Mouse (Mus musculus) cortical plate, adult 2 months (tissue): ENCODE results near the gene Dvl1. TPM values are rescaled to one million over a fixed set of nuclear protein-coding genes. Genes with fewer than 3 reads are reported as not detected.

Experiments used
- H3K27ac ChIP-seq: fragments of 200-500 bp; 2 replicates; pipeline ENCODE4 v1.5.1; 2012; ENCODE audit warnings: low read length, control low read depth, inconsistent platforms; ENCODE audit not compliant: insufficient read depth
- H3K4me1 ChIP-seq: fragments of 200-500 bp; 2 replicates; pipeline ENCODE4 v1.6.1; 2011; ENCODE audit warnings: low read length; ENCODE audit not compliant: control insufficient read depth, insufficient read depth
- H3K4me3 ChIP-seq: fragments of 200-500 bp; 2 replicates; pipeline ENCODE4 v1.5.1; 2011; ENCODE audit warnings: mild to moderate bottlenecking, low read length, control low read depth; ENCODE audit not compliant: insufficient read depth
- CTCF ChIP-seq: fragments of 200-500 bp; IDR thresholded peaks from 2 replicates; pipeline ENCODE4 v1.5.1; 2011; ENCODE audit warnings: mild to moderate bottlenecking, control low read depth, low read length; ENCODE audit not compliant: insufficient read depth; ENCODE audit errors: extremely low read depth
- POLR2A ChIP-seq: fragments of 200-500 bp; IDR thresholded peaks from 2 replicates; pipeline ENCODE4 v1.6.1; 2011; ENCODE audit warnings: mild to moderate bottlenecking, low read length, control low read depth; ENCODE audit not compliant: insufficient read depth; ENCODE audit errors: extremely low read depth
- polyA plus RNA-seq: library from polyadenylated mRNA; depleted of rRNA; stranded (reverse); fragments of >200 nt; gene quantifications from 2 replicates; pipeline ENCODE4 v1.2.3, GENCODE M21; 2012; rRNA removed

Dvl1 gene
- polyA plus RNA-seq, 1 experiment = 133 TPM

DNA sequence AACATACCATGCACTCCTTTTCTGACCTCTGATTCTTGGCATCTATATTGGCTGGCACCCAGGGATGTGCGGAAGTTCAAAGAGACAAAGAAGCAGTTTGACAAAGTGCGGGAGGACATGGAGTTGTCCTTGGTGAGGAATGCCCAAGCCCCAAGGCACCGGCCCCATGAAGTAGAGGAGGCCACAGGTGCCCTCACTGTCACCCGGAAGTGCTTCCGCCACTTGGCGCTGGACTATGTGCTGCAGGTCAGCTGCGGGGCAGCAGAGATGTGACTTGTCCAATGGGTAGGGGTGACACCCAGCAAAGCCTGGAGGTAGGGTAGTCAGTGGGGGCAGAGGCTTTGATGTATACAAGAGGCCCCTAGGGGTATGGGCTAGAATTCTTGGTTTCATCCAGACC lies 52.2 kb downstream of the Dvl1 start:
- no peak overlapping the region for H3K4me3 ChIP-seq
- no peak overlapping the region for H3K27ac ChIP-seq
- TF ChIP-seq CTCF = no peak
- peaks cover 2% of the 10 kb centered on the region; the same call in 1 of the 2 replicates for H3K4me1 ChIP-seq

DNA sequence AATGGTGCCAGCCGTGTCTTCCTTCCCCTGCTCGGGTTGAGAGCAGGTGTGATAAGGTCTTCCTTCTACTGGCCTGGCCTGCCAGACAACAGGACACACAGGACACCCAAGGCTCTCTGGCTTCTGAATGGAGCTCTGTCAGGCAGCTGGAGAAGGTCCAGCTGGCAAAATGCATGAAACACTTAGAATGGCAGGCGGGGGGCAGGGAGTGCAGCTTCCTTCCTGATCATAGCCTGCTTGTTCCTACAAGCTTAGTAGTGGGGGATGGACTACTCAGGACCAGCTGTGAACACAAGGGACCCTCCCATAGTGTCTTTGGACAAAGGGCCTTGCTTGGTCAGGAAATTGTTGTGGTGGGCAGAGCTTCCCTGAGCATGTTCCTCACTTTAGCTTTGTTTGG lies 54.0 kb downstream of the Dvl1 start:
- Histone ChIP-seq H3K27ac (no peak overlapping the region), H3K4me3 (no peak overlapping the region), H3K4me1 (no peaks in the 10 kb centered on the region)
- TF ChIP-seq POLR2A (no peak), CTCF (no peak)

DNA sequence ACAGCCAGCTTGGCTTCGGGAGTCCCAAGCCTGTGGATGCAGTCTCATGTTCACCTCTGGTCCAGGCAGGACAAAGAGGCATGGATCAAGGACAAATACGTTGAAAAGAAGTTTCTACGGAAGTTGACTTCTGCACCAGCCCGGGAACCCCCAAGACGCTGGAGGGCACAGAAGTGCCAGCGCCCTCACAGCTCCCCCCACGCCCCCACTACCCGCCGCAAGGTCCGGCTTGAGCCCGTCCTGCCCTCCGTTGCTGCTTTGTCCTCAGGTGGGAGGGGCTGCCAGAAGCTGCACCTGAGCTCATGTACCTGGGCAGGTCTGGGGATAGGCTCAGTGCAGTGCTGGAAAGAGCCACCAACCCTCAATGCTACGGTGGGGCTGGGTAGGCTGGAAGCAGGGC lies 56.0 kb downstream of the Dvl1 start:
- no peak overlapping the region for H3K27ac ChIP-seq
- no peaks in the 10 kb centered on the region for H3K4me1 ChIP-seq
- no peak overlapping the region for H3K4me3 ChIP-seq
- TF ChIP-seq CTCF (no peak), POLR2A (no peak)

DNA sequence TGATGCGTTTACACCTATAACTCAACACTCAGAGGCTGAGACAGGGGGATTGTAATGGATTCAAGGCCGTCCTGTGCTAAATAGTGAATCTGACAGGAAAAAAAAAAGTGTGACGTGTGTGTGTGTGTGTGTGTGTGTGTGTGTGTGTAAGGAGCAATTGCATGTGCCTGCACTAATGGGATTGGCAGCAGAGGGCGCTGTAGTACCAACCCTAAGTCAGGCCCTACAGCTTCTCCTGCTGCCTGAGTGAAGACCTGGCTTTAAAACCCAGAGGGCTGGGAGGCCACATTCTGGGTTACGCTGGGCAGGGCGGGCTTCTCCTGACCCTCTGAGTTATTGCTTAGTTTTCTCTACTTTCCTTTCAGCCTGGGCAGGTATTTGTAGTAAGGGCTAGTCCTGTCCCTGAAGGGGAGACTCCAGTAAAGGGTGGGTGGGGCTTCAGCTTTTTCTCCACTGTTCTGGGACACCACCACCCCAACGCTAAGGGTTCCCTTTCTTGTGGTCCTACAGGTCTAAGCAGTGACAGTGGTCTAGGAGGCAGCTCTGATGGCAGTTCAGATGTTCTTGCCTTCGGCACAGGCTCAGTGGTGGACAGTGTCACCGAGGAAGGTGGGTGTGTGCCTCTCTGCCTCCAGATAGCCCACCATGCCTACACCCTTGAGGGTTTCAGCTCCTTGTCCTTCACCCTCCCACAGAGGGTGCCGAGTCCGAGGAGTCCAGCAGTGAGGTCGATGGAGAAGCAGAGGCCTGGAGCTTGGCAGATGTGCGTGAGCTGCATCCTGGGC lies 57.3 kb downstream of the Dvl1 start:
- Histone ChIP-seq H3K4me1 (no peaks in the 10 kb centered on the region), H3K4me3 (no peak overlapping the region), H3K27ac (no peak overlapping the region)
- TF ChIP-seq CTCF (peak; percentile 33), POLR2A (no peak)

DNA sequence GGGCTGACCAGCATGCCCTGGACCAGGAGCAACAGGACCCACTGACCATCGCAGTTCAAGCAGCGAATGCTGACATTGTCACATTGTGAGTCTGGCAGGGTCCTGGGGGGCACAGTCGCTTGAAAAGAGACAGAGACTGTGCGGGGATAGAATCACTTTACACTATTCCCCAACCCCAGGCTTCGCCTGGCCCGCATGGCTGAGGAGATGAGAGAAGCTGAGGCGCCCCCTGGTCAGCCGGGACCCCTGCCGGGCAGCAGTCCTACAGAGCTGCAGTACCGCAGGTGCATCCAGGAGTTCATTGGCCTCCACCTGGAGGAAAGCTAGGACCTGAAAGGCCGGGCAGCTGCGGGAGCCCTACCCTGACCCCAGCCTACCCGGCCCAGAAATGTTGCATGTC lies 58.4 kb downstream of the Dvl1 start:
- no peak overlapping the region for H3K4me3 ChIP-seq
- no peak overlapping the region for H3K27ac ChIP-seq
- TF ChIP-seq CTCF (no peak), POLR2A (no peak)
- no peaks in the 10 kb centered on the region for H3K4me1 ChIP-seq

DNA sequence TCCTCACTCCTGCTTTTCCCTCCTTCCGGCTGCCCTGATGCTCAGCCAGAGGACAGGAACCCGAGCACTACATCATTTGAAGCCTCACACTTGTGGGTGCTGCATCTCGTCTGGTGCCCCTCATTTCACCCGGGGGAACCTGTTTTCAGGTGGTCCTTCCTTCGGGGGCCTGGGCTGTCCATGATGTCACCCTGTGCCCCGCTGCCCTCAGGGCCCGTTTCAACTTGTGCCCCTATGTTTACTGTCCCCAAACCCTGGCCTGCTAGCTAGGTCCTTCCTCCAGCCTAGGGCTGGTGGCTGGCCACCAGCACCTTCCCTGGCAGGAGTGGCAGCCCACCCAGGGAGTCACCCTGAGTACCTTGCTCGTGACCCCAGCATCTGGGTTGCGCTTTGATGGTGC lies 58.9 kb downstream of the Dvl1 start:
- Histone ChIP-seq H3K4me1 (no peaks in the 10 kb centered on the region), H3K4me3 (no peak overlapping the region)
- TF ChIP-seq POLR2A = no peak
- no peak for TF ChIP-seq CTCF

DNA sequence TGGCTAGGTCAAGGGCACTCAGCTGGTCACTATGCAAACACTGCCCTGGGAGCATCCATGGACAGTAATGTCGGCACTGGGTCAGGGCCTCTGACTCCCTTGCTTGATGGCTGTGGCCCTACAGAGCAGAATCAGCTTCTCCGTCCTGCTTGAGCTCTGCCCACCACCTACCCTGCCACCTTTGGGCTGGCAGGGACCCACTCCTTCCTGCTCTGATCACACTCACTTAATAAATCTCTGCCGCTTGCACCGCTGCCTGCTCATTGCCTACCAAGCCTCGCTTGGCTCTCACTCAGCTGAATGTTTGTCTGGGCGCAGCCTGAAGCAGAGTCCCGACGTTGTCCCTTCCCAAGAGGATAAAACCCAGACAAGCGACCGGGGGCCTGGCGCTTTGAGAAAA lies 59.8 kb downstream of the Dvl1 start:
- Histone ChIP-seq H3K4me1 (no peaks in the 10 kb centered on the region), H3K27ac (no peak overlapping the region), H3K4me3 (no peak overlapping the region)
- TF ChIP-seq POLR2A = no peak
- TF ChIP-seq CTCF = no peak

More for the DNA sequence above, 58.9 kb downstream of the Dvl1 start:
- H3K27ac ChIP-seq = no peak overlapping the region

DNA sequence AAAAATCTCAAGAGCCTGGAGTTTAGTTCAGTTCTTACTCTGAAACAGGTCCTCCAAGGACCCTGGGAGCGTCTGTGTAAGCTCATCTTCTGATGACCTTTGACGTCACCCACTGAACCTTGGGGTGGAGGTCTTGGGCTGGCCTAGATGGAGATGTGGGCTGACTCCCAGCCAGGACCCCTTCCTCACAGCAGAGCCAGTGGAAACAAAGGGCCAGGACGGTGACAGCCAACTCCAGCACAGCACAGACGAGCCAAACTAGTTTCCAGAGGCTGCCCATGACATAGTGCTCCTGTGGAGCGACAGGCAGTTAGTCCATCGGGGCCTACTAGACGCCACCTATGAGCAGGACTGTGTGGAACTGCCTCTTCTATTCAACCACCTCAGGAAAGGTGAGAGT lies 61.1 kb downstream of the Dvl1 start:
- no peak overlapping the region for H3K27ac ChIP-seq
- TF ChIP-seq CTCF (no peak), POLR2A (no peak)
- no peaks in the 10 kb centered on the region for H3K4me1 ChIP-seq
- no peak overlapping the region for H3K4me3 ChIP-seq

DNA sequence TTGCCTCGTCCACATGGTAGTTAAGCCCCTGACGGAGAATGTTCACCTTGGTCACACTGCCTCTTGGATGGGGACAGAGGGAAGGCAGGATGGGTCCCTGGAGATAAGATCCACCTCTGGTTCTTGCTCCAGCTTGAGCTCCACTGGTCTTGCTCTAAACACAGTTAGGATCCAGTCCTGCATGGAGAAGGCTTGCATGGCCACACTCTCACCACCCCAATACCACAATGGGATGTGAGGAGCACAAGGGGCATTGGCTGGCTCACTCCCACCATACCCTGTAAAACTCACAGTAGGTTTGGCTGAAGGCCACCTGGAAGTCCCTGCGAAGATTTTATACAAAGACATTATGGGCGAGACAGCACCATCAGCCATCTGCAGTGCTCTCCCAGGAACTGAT lies 61.5 kb downstream of the Dvl1 start:
- TF ChIP-seq CTCF (no peak), POLR2A (no peak)
- Histone ChIP-seq H3K4me3 (no peak overlapping the region), H3K4me1 (no peaks in the 10 kb centered on the region), H3K27ac (no peak overlapping the region)

Other genes starting within 250 kb of the Dvl1 start
- 16.8 and 18.1 TPM in 2 replicates for gene Slc35e2, start 246.0 kb upstream of the Dvl1 start, polyA plus RNA-seq
- 48.0 and 48.2 TPM in 2 replicates for gene Cdk11b, start 222.5 kb upstream of the Dvl1 start, polyA plus RNA-seq
- not detected in 2 replicates for gene Gm10563, start 202.0 kb upstream of the Dvl1 start, polyA plus RNA-seq
- 5.9 and 6.0 TPM in 2 replicates for gene Mmp23, start 194.0 kb upstream of the Dvl1 start, polyA plus RNA-seq
- 153 and 169 TPM in 2 replicates for gene Mib2, start 178.2 kb upstream of the Dvl1 start, polyA plus RNA-seq
- gene Fndc10, start 153.1 kb upstream of the Dvl1 start, polyA plus RNA-seq = 42.8 and 45.8 TPM in 2 replicates
- 131 and 138 TPM in 2 replicates for gene Ssu72, start 142.6 kb upstream of the Dvl1 start, polyA plus RNA-seq
- 68.5 and 70.6 TPM in 2 replicates for gene Tmem240, start 112.6 kb upstream of the Dvl1 start, polyA plus RNA-seq
- 84.4 and 93.0 TPM in 2 replicates for gene Atad3a, start 86.3 kb upstream of the Dvl1 start, polyA plus RNA-seq
- gene Vwa1, start 72.7 kb upstream of the Dvl1 start, polyA plus RNA-seq = 29.8 and 32.1 TPM in 2 replicates
- gene Tmem88b, start 61.5 kb upstream of the Dvl1 start, polyA plus RNA-seq = 39.2 and 50.5 TPM in 2 replicates
- not detected in 2 replicates for gene Ankrd65, start 57.0 kb upstream of the Dvl1 start, polyA plus RNA-seq
- gene Mrpl20, start 44.5 kb upstream of the Dvl1 start, polyA plus RNA-seq = 105 and 110 TPM in 2 replicates
- 112 and 121 TPM in 2 replicates for gene Ccnl2, start 34.9 kb upstream of the Dvl1 start, polyA plus RNA-seq
- gene Aurkaip1, start 16.1 kb upstream of the Dvl1 start, polyA plus RNA-seq = 128 and 131 TPM in 2 replicates
- gene Mxra8, start 7.7 kb upstream of the Dvl1 start, polyA plus RNA-seq = 14.9 and 15.7 TPM in 2 replicates
- 0.17 and 0.23 TPM in 2 replicates for gene Tas1r3, start 16.0 kb downstream of the Dvl1 start, polyA plus RNA-seq
- gene Cptp, start 22.0 kb downstream of the Dvl1 start, polyA plus RNA-seq = 19.7 and 21.9 TPM in 2 replicates
- 39.4 and 42.5 TPM in 2 replicates for gene Ints11, start 22.1 kb downstream of the Dvl1 start, polyA plus RNA-seq
- 90.6 and 94.2 TPM in 2 replicates for gene Pusl1, start 44.4 kb downstream of the Dvl1 start, polyA plus RNA-seq
- gene Acap3, start 44.4 kb downstream of the Dvl1 start, polyA plus RNA-seq = 136 and 142 TPM in 2 replicates
- gene Ube2j2, start 96.4 kb downstream of the Dvl1 start, polyA plus RNA-seq = 72.6 and 75.2 TPM in 2 replicates
- 19.3 and 22.2 TPM in 2 replicates for gene C1qtnf12, start 114.9 kb downstream of the Dvl1 start, polyA plus RNA-seq
- gene B3galt6, start 145.2 kb downstream of the Dvl1 start, polyA plus RNA-seq = 8.9 and 11.0 TPM in 2 replicates
- gene Sdf4, start 145.5 kb downstream of the Dvl1 start, polyA plus RNA-seq = 122 and 126 TPM in 2 replicates
- 3.4 and 4.0 TPM in 2 replicates for gene Tnfrsf4, start 166.4 kb downstream of the Dvl1 start, polyA plus RNA-seq
- gene Tnfrsf18, start 178.8 kb downstream of the Dvl1 start, polyA plus RNA-seq = 0.17 and 0.34 TPM in 2 replicates
- gene Ttll10, start 212.0 kb downstream of the Dvl1 start, polyA plus RNA-seq = 0.10 and 0.34 TPM in 2 replicates